In the genomic region with DNA sequence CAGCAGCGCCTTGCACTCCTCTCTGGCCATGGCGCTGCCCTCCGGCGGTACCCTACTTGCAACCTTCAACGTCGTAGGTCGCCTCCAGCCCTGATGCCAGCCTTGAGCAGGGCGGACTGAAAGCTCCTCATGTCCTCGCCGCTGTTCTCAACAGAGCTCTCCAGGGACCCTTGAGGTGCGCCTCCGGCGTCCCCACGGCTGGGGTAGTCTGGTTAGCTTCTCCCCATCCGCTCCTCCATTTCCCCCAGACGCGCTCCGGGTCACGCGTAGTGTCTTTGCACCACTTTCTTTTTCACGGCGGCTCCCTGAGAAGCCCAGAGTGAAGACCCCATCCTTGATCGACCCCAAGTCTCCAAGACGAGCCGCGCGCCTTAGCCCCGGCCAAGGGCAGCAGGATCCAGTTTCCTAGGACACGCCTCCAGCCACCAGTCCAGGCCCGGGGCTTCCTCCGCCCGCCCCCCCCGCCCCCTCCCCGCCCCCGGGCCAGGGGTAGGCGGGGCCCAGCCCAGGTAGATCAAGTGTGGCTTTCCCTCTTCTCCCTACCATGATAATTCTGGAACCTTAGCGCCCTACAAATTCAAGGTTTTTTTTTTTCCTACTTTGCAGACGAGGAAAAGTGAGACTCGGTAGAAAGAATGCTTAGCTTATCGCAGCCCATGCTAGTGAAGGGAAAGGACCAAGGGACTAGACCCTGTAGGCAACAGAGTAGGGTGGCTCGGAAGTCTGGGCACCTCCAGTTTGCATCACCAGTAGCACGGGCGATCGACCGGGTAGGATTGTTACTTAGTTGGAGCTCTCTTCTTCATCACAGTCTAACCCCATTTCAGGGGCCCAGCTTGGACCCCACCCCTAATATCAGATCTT, we compare ENCODE assay signal across 8 mouse cellular contexts. TPM values are rescaled to one million over a fixed set of nuclear protein-coding genes. Genes with fewer than 3 reads are reported as not detected.
DNase-seq lines count a peak whose midpoint lies in the region; ATAC-seq lines count a peak whose summit lies in the region.

TSS of gene Rgs9bp (minus strand) at position 392 of the 864 bp plus-strand sequence.

- H3K4me1 ChIP-seq in erythroblast, embryonic 14.5 days (ENCODE audit: control insufficient read depth): peaks cover 63% of the 10 kb centered on the region
- H3K4me1 ChIP-seq in limb, embryonic 12.5 days (replicated peaks): peaks cover 26% of the 10 kb centered on the region
- peaks cover 22% of the 10 kb centered on the region for H3K4me1 ChIP-seq in midbrain, embryonic 11.5 days (ENCODE audit: control insufficient read depth, insufficient read depth, low read length)

- peak within 1 kb of the TSS; percentile 99 for H3K4me2 ChIP-seq in limb, embryonic 12.5 days
- H3K4me2 ChIP-seq in midbrain, embryonic 11.5 days: peak within 1 kb of the TSS; percentile 96

- H3K27me3 ChIP-seq in erythroblast, embryonic 14.5 days (ENCODE audit: control insufficient read depth): peaks cover 46% of the 10 kb centered on the region
- peaks cover 31% of the 10 kb centered on the region for H3K27me3 ChIP-seq in limb, embryonic 12.5 days
- H3K27me3 ChIP-seq in midbrain, embryonic 11.5 days (ENCODE audit: control insufficient read depth, insufficient read depth, low read length): peaks cover 20% of the 10 kb centered on the region
- no peaks in the 10 kb centered on the region for H3K27me3 ChIP-seq in splenic B cell, adult 2 months (ENCODE audit: control insufficient read depth, insufficient read depth, low read length, poor library complexity, severe bottlenecking)

- DNase-seq in CD4-positive, CD25-positive, alpha-beta regulatory T cell, adult 2 months (ENCODE audit: low read depth, low spot score): peak; percentile 71
- peak; percentile 28 for DNase-seq in heart, postnatal 4 days
- DNase-seq in midbrain, embryonic 11.5 days (ENCODE audit: low spot score, missing footprints): peak; percentile 99
- peak; percentile 49 for DNase-seq in splenic B cell, adult 2 months (ENCODE audit: low read depth, low spot score)
- no peak for DNase-seq in c-Kit-positive CD71-positive TER-119-positive erythroid progenitor cells, embryonic 14.5 days (ENCODE audit: low spot score)

- peak within 1 kb of the TSS; percentile 83 for H3K9ac ChIP-seq in limb, embryonic 12.5 days (replicated peaks)
- peak within 1 kb of the TSS; percentile 68 for H3K9ac ChIP-seq in midbrain, embryonic 11.5 days (ENCODE audit: low read length)

- ATAC-seq in activated CD4-positive, CD25-positive, alpha-beta regulatory T cell, adult 4 months: peak; percentile 29
- ATAC-seq in limb, embryonic 12.5 days (ENCODE audit: insufficient number of reproducible peaks, insufficient read depth, low FRiP score, low TSS enrichment, low read depth): peak; percentile 66
- ATAC-seq in midbrain, embryonic 11.5 days (ENCODE audit: low FRiP score): peak; percentile 68

- H3K36me3 ChIP-seq in erythroblast, embryonic 14.5 days (ENCODE audit: control insufficient read depth): peaks cover 5% of the 10 kb centered on the region
- H3K36me3 ChIP-seq in limb, embryonic 12.5 days: no peaks in the 10 kb centered on the region
- no peaks in the 10 kb centered on the region for H3K36me3 ChIP-seq in midbrain, embryonic 11.5 days (ENCODE audit: control insufficient read depth, insufficient read depth, low read length)
- no peaks in the 10 kb centered on the region for H3K36me3 ChIP-seq in splenic B cell, adult 2 months (ENCODE audit: control insufficient read depth, insufficient read depth, low read length, poor library complexity, severe bottlenecking)

- H3K27ac ChIP-seq in limb, embryonic 12.5 days: peak within 1 kb of the TSS; percentile 80
- H3K27ac ChIP-seq in midbrain, embryonic 11.5 days (ENCODE audit: low read depth, low read length): peak within 1 kb of the TSS; percentile 2; the same call in 1 of the 2 replicates

- under 1% methylated on average over 45 of the region's 45 CpGs for WGBS in limb, embryonic 12.5 days
- under 1% methylated on average over 44 of the region's 45 CpGs for WGBS in midbrain, embryonic 11.5 days

- H3K4me3 ChIP-seq in erythroblast, embryonic 14.5 days (replicated peaks): peak within 1 kb of the TSS; percentile 88
- H3K4me3 ChIP-seq in limb, embryonic 12.5 days (replicated peaks): peak within 1 kb of the TSS; percentile 87
- peak within 1 kb of the TSS; percentile 67 for H3K4me3 ChIP-seq in midbrain, embryonic 11.5 days (ENCODE audit: low read depth, low read length)

- H3K9me3 ChIP-seq in erythroblast, embryonic 14.5 days (ENCODE audit: control insufficient read depth, low read length): peaks cover 9% of the 10 kb centered on the region; the same call in 1 of the 2 replicates
- H3K9me3 ChIP-seq in limb, embryonic 12.5 days: 0 out of 2 replicates have a peak, but pooled peaks cover 3% of the 10 kb centered on the region
- no peaks in the 10 kb centered on the region for H3K9me3 ChIP-seq in midbrain, embryonic 11.5 days (ENCODE audit: control insufficient read depth, low read length)

RNA-seq across cellular contexts. Expression of gene Rgs9bp, which starts in this region (rescaled TPM):
- under 1 TPM in 1 of 2 experiments, not detected in 1; 0.08 TPM for polyA plus RNA-seq in activated CD4-positive, CD25-positive, alpha-beta regulatory T cell, adult 4 months (2017; shearing (Covaris generic))
- 0.01 TPM in 1 of 2 replicates, not detected in the other for polyA plus RNA-seq in erythroblast, embryonic 14.5 days (2012)
- total RNA-seq in heart, postnatal 4 days (2021): under 1 TPM; 0.09 to 0.14 TPM
- 0.19 and 0.28 TPM in 2 replicates for polyA plus RNA-seq in limb, embryonic 12.5 days (2016; fragmentation: Nextera tagmentation; extraction: Ambion mirVana)
- 0.11 and 0.45 TPM in 2 replicates for polyA plus RNA-seq in midbrain, embryonic 11.5 days (2014; fragmentation: Nextera tagmentation; extraction: Ambion mirVana)

Comparison
In these comparisons a context has a peak if more than half of its experiments do, and no peak if none do; other contexts are left out.
1. Peak in ATAC-seq in activated CD4-positive, CD25-positive, alpha-beta regulatory T cell, adult 4 months; RNA of the gene not detected or under 1 TPM.
2. Peak in DNase-seq in heart, postnatal 4 days; RNA of the gene not detected or under 1 TPM.
3. Peak in ATAC-seq, H3K4me3 ChIP-seq, H3K27ac ChIP-seq, H3K9ac ChIP-seq and H3K4me2 ChIP-seq in limb, embryonic 12.5 days; RNA of the gene not detected or under 1 TPM.
4. Peak in DNase-seq, ATAC-seq, H3K4me3 ChIP-seq, H3K27ac ChIP-seq, H3K9ac ChIP-seq and H3K4me2 ChIP-seq in midbrain, embryonic 11.5 days; RNA of the gene not detected or under 1 TPM.